In genomic region chr5:136581166-136581565, GRCm38 (mm10) we compare ENCODE assay signal across 8 mouse cellular contexts. TPM values are rescaled to one million over a fixed set of nuclear protein-coding genes. Genes with fewer than 3 reads are reported as not detected.
DNase-seq lines count a peak whose midpoint lies in the region; ATAC-seq and TF ChIP-seq lines count a peak whose summit lies in the region.

No protein-coding gene starts in this region.

- H3K4me3 ChIP-seq in cerebellum, adult 2 months (replicated peaks; ENCODE audit: insufficient read depth, low read depth, low read length), result no peak overlapping the region
- peak overlapping the region; percentile 49 for H3K4me3 ChIP-seq in E14TG2a.4 (replicated peaks; ENCODE audit: low read length)
- no peak overlapping the region for H3K4me3 ChIP-seq in forebrain, embryonic 14.5 days (ENCODE audit: low read depth, low read length)

- TF ChIP-seq POLR2A in cerebellum, adult 2 months (IDR thresholded peaks at IDR 0.05; ENCODE audit: borderline replicate concordance, insufficient read depth, low read length), result no peak

- H3K4me2 ChIP-seq in forebrain, embryonic 14.5 days (ENCODE audit: low read length), result peak overlapping the region; percentile 5; the same call in 1 of the 2 replicates

- peaks cover 10% of the 10 kb centered on the region for H3K9me3 ChIP-seq in E14TG2a.4 (ENCODE audit: low read length)
- H3K9me3 ChIP-seq in forebrain, embryonic 14.5 days (replicated peaks; ENCODE audit: control insufficient read depth, low read length), result no peaks in the 10 kb centered on the region

- no peak for ATAC-seq in forebrain, embryonic 14.5 days

- no peak overlapping the region for H3K27ac ChIP-seq in cerebellum, adult 2 months (ENCODE audit: insufficient read depth, low read length)
- H3K27ac ChIP-seq in forebrain, embryonic 14.5 days (ENCODE audit: low read depth, low read length), result no peak overlapping the region

- peak; percentile 47; the same call in 1 of the 2 replicates for TF ChIP-seq CTCF in cerebellum, adult 2 months (IDR thresholded peaks at IDR 0.05; ENCODE audit: borderline replicate concordance, insufficient read depth, low read depth, low read length)
- TF ChIP-seq CTCF in E14TG2a.4 (conservative IDR thresholded peaks at IDR 0.05; ENCODE audit: low read length), result peak; percentile 91

- no peak overlapping the region for H3K9ac ChIP-seq in forebrain, embryonic 14.5 days (ENCODE audit: low read length)

- WGBS in cerebellum, adult 2 months, result 23% methylated on average over 9 of the region's 9 CpGs
- WGBS in forebrain, embryonic 14.5 days, result 19% methylated on average over 9 of the region's 9 CpGs

- DNase-seq in cerebellum, adult 2 months, result peak; percentile 38 to 46
- DNase-seq in cerebellum, adult 11-12 months, result no peak
- DNase-seq in forebrain, embryonic 14.5 days (ENCODE audit: low spot score), result peak; percentile 42
- peak; percentile 67 for DNase-seq in kidney, adult 9 months
- DNase-seq in lung, postnatal 14 days, result peak; percentile 70
- DNase-seq in spleen, postnatal 10 days (ENCODE audit: low spot score in 2 of 2), result peak; percentile 50 to 83
- no peak for DNase-seq in Muller cell, postnatal 12 days (ENCODE audit: inconsistent ontology term)

- H3K36me3 ChIP-seq in E14TG2a.4 (ENCODE audit: insufficient read depth, low read length), result no peaks in the 10 kb centered on the region
- no peaks in the 10 kb centered on the region for H3K36me3 ChIP-seq in forebrain, embryonic 14.5 days (ENCODE audit: control insufficient read depth, insufficient read depth, low read length)

- no peaks in the 10 kb centered on the region; the same call in 1 of the 2 replicates for H3K27me3 ChIP-seq in cerebellum, adult 2 months (ENCODE audit: control insufficient read depth, insufficient read depth, low read length)
- peaks cover 41% of the 10 kb centered on the region for H3K27me3 ChIP-seq in E14TG2a.4 (ENCODE audit: insufficient read depth, low read length)
- H3K27me3 ChIP-seq in forebrain, embryonic 14.5 days (replicated peaks; ENCODE audit: control insufficient read depth, insufficient read depth, low read length), result peaks cover 26% of the 10 kb centered on the region

- no peaks in the 10 kb centered on the region for H3K4me1 ChIP-seq in cerebellum, adult 2 months (ENCODE audit: control insufficient read depth, insufficient read depth, low read length)
- H3K4me1 ChIP-seq in E14TG2a.4 (replicated peaks; ENCODE audit: low read depth, low read length), result peaks cover 54% of the 10 kb centered on the region
- no peaks in the 10 kb centered on the region for H3K4me1 ChIP-seq in forebrain, embryonic 14.5 days (ENCODE audit: control insufficient read depth, insufficient read depth, low read length)

RNA-seq across cellular contexts. Expression of gene Cux1, which starts 13.9 kb away (rescaled TPM):
- 69.2 and 74.4 TPM in 2 replicates for polyA plus RNA-seq in cerebellum, adult 2 months (2012; rRNA removed)
- 89.6 and 115 TPM in 2 replicates for polyA plus RNA-seq in forebrain, embryonic 14.5 days (2014; fragmentation: Nextera tagmentation; extraction: Ambion mirVana)

Comparison
In these comparisons a context has a peak if more than half of its experiments do, and no peak if none do; other contexts are left out.
1. DNase-seq: peak in cerebellum, adult 2 months (2 of 2), forebrain, embryonic 14.5 days (single experiment), kidney, adult 9 months (single experiment), lung, postnatal 14 days (single experiment) and spleen, postnatal 10 days (2 of 2); none in cerebellum, adult 11-12 months (single experiment) and Muller cell, postnatal 12 days (single experiment).